Mouse (Mus musculus) MN1 (cell line): ENCODE data around the gene Ing1.

Source experiments
- DNase-seq: peaks from one replicate; pipeline ENCODE4 v3.0.0-alpha.2; 2016; ENCODE audit warnings: low spot score

Ing1 gene

DNA sequence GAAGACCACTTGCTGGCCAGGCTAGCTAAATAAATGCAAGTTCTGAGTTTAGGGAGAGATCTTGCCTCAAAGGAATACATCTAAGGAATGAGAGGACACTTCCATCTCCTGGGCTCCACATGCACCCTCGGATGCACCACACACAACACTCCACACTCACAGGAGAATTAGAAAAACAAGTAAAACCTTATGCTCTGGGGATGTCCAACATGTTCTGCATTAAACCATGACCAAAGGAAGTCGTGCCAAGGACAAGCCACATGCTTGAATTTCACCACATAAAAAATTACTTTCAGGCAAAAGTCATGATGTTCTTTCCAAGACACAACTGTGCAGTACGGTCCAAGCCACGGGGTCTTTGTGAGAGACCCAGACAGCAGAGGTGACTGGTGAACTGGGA lies 36.5 kb downstream of the Ing1 start:
- no peak for DNase-seq

DNA sequence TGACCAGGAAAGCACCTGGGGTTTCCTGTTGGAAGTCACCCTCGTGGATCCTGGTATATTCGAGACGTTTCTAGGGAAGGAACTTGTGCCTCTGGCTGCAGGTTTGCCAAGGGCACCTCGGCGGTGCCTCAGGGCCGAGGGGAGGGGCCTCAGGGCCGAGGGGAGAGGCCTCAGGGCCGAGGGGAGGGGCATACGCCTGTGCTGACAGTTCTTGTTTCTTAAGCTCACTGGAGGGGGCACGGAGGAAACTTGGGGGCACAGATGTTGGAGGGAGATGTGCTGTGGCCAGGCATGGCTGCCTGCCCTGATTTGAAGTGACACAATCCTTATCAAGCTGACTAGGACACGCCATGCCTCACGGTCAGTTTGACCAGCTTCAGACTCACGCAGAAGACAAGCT lies 36.9 kb downstream of the Ing1 start:
- DNase-seq, result no peak

DNA sequence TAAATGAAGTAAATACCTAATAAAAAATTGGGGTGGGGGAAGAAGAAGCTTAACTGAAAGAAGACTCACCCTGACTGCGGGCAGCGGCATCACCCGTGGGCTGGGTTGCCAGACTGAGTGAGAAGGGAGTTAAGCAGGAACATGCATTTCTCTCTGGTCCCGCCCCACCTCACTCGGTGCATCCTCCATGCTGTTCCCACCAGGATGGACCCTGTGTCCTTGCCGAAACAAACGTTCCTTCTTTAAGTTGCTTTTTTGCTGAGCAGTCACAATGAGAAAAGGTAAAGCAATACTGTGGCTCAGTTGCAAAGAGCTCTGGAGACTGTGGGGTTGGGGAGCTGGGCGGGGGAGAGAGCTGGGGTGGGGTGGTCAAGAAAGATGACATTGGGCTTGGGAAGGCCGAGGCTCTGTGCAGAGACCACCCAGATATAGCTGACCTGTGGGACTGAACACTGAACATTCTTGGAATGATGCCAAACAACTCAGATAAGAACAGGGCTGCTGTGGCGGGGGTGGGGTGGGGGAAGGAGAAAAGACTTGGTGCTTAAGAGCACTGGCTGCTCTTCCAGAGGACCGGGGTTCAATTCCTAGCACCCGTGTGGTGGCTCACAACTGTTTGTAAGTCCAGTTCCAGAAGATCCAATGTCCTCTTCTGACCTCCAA lies 38.0 kb downstream of the Ing1 start:
- no peak for DNase-seq

DNA sequence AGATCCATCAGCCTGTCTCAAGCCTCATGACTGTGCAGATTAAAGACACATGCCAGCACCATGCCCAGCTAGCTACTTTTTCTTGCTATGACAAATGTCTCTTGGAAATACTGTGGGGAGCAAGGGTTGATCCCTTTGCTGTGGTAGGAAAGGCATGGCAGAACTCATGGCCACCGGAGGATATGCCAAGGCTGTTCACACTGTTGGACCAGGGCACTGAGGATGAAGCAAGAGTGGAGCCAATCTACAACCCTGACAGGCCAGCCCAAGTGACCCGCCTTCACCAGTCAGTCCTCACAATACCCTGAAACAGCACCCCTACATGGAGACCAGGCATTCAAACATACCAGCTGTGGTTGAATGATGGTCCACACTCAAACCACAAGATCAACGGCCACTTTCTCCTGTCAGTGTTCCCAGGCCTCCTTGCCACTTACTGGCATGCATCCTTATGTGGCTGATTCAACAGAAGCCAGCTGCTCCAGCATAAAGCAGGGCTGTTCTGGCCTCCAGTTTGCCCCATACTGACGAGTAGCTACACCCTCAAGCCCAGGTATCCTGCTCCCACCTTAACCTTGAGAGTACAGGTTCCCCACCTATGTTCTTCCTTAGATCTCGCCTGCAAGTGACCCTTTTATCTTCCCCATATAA lies 45.1 kb downstream of the Ing1 start:
- no peak for DNase-seq

DNA sequence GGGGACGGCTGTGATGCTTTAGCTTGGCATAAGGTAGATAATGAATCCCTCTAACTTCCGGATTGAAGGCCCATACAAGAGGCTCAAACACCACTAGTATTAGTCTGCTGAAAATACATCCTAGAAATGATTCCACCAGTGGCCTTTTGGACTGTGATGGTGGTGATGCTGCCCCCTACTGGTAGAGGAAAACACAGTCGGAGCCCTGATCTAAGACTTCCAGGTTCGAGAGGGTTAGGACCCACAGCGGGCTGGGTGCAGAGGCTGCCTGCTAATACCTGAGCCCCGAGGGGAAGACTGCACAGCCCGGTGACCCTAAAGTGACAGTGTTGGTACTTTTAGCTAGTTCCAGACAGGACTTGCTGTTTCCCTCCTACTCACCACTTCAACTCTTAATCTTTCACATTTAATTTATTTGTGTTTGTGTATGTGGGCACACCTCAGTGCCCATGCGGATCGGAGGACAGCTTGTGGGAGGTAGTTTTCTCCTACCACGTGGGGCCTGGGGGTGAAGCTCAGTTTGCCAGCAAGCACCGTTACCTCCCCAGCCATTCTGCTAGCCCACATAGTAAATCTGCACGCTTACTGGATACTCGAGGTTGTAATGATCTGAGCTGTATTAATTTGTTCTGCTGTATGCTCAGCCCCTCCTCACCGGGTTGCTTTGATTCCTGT lies 46.8 kb downstream of the Ing1 start:
- DNase-seq, result peak; percentile 62

DNA sequence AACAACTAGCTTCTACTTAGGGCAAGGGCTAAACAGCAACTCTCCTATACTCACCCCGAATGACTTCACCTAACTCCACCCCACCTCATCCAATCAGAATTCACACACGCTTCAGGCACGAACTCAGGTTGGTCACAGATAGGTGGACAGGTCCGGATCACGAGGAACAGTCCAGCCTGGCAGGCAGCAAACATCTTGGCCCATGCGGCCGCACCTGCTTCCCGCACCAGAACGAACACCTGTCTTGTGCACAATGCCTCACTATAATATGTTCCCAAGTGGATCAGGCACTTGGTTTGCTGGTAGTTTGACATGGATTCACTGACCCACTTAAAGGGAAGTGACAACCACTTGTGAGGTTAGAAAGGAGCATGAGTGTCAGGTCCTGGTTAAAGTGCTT lies 53.5 kb downstream of the Ing1 start:
- no peak for DNase-seq
